Mouse (Mus musculus): ENCODE results near the gene Traf2.

DNA sequence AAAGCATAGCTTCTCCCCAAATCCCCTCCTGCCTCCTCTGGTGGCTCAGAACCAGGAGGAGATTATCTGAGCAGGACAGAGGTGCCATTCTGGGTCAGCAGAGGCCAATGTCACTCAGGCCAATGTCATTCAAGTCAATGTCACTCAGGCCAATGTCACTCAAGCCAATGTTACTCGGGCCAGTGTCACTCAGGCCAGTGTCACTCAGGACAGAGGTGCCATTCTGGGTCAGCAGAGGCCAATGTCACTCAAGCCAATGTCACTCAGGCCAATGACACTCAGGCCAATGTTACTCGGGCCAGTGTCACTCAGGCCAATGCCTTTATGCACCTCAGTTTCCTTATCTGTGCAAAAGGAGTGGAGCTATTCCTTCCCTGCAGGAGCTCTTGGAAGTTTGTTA is 74.2 kb downstream of the Traf2 start:
- no peak for TF ChIP-seq CTCF (IDR thresholded peaks at IDR 0.05; ENCODE audit: low read depth, low read length)
- no peak for TF ChIP-seq POLR2A (IDR thresholded peaks at IDR 0.05; ENCODE audit: borderline replicate concordance, low read depth, low read length)
